Mouse (Mus musculus) limb, embryonic 14.5 days (tissue): Measurements from ENCODE around the gene Tubgcp4. TPM values are rescaled to one million over a fixed set of nuclear protein-coding genes. Genes with fewer than 3 reads are reported as not detected.

Source experiments
- ATAC-seq: fragments of 200-750 bp; cut with Nextera tagmentation; 2 replicates; pipeline ENCODE4 v1.8.0; 2017; ENCODE audit warnings: low read depth, moderate number of reproducible peaks, moderate TSS enrichment; ENCODE audit not compliant: low FRiP score
- DNase-seq: peaks from one replicate; pipeline ENCODE4 v3.0.0-alpha.2; 2015; ENCODE audit warnings: low spot score
- H3K27ac ChIP-seq: fragments of 300-500 bp; sonication (generic); replicated peaks from 2 replicates; pipeline ENCODE4 v1.5.1; 2014; ENCODE audit warnings: low read depth, mild to moderate bottlenecking, low read length, moderate library complexity, mixed read lengths
- H3K27me3 ChIP-seq: fragments of 300-500 bp; sonication (generic); 2 replicates; pipeline ENCODE4 v1.6.1; 2014; ENCODE audit warnings: low read length, mixed read lengths; ENCODE audit not compliant: control insufficient read depth, insufficient read depth
- H3K36me3 ChIP-seq: fragments of 300-500 bp; sonication (generic); 2 replicates; pipeline ENCODE4 v1.6.1; 2014; ENCODE audit warnings: mild to moderate bottlenecking, low read length, moderate library complexity, mixed read lengths; ENCODE audit not compliant: control insufficient read depth, insufficient read depth
- H3K4me1 ChIP-seq: fragments of 300-500 bp; sonication (generic); 2 replicates; pipeline ENCODE4 v1.6.1; 2014; ENCODE audit warnings: antibody characterized with exemption, low read length, mixed read lengths; ENCODE audit not compliant: control insufficient read depth, insufficient read depth
- H3K4me2 ChIP-seq: fragments of 300-500 bp; sonication (generic); replicated peaks from 2 replicates; pipeline ENCODE4 v1.6.1; 2014; ENCODE audit warnings: low read depth, mild to moderate bottlenecking, low read length, moderate library complexity; ENCODE audit not compliant: severe bottlenecking
- H3K4me3 ChIP-seq: fragments of 300-500 bp; sonication (generic); replicated peaks from 2 replicates; pipeline ENCODE4 v1.5.1; 2014; ENCODE audit warnings: low read length
- H3K9ac ChIP-seq: fragments of 300-500 bp; sonication (generic); 2 replicates; pipeline ENCODE4 v1.6.1; 2014; ENCODE audit warnings: mild to moderate bottlenecking, low read depth, low read length, moderate library complexity; ENCODE audit not compliant: severe bottlenecking
- H3K9me3 ChIP-seq: fragments of 300-500 bp; sonication (generic); 2 replicates; pipeline ENCODE4 v1.6.1; 2016; ENCODE audit warnings: low read length; ENCODE audit not compliant: control insufficient read depth
- POLR2A ChIP-seq: fragments of 200-500 bp; IDR thresholded peaks from 2 replicates; pipeline ENCODE4 v1.8.0; 2012; ENCODE audit warnings: inconsistent platforms, mild to moderate bottlenecking, moderate library complexity, borderline replicate concordance; ENCODE audit not compliant: insufficient read depth, insufficient read length; ENCODE audit errors: extremely low read depth
- WGBS: fragments of 180-500 bp; shearing (Covaris S2); extraction: QIAGEN DNeasy Blood & Tissue Kit; methylation state at CpG from one replicate; pipeline ENCODE4 v1.1.7; 2014; 5-methylcytosine and 5-hydroxymethylcytosine counted together
- polyA plus RNA-seq, 2 experiments: library from polyadenylated mRNA; depleted of rRNA in 1 of 2; stranded (reverse) in 1 of 2; unstranded in 1 of 2; fragments of >200 nt; fragmentation: Nextera tagmentation in 1 of 2; extraction: Ambion mirVana in 1 of 2; gene quantifications; 2 replicates each; pipeline versions ENCODE4 v1.2.1 to v1.2.3; 2012 to 2014

Tubgcp4 gene
- polyA plus RNA-seq, 2 experiments: 47.9 to 53.6 TPM

DNA sequence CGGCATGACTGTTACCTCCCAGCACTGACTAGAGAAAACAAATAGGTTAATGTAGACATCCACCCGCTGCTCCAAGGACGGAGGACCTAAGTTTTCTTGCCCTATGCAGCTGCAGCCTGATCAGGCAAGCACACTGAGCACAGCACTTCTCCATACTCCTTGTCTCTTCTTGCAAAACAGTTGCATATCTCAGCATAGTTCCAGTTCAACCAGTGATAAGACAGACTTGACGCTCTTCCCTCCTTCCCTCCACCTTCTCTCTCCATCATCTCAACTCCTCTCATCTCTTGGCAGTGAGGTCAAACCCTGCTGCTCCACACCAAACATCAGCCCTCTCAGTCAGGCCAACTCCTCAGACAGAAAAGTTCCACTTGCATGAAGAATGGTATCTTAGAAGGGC lies 57.7 kb downstream of the Tubgcp4 start:
- Histone ChIP-seq H3K4me1 (no peaks in the 10 kb centered on the region), H3K4me3 (no peak overlapping the region), H3K9ac (no peak overlapping the region), H3K4me2 (no peak overlapping the region), H3K9me3 (no peaks in the 10 kb centered on the region), H3K27ac (no peak overlapping the region), H3K27me3 (no peaks in the 10 kb centered on the region), H3K36me3 (peaks cover 89% of the 10 kb centered on the region)
- no peak for DNase-seq
- no peak for TF ChIP-seq POLR2A
- 95% methylated on average over 4 of the region's 4 CpGs for WGBS
- ATAC-seq: no peak

DNA sequence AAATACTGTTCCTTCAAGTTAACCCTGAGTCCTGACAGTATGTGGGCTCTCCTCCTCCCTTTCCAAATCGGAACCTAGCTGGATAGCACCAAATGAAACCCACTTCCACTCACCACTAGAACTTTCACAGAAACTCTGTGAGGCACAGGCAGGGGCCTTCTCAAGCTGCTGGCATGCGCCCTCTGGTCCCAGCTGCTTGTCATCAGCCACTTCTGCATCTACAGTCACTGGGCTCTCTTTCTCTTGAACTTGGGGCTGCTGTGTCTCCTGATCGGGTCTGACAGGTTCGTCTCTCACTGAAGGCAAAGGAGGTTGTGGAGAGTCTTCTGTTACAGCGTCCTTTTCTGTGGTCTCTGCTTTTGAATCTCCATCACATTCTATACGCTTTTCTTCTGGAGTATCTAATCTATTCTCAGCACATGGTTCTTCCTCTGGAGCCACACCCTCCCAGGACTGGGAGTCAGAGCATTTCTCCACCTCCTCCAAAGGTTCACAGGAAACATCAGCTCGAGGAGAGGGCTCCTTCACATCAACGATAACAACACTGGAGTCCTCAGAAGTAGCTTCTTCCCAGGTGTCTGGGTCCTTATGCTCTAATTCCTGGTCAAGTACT lies 65.1 kb downstream of the Tubgcp4 start:
- Histone ChIP-seq H3K9me3 (no peaks in the 10 kb centered on the region), H3K4me3 (no peak overlapping the region), H3K4me2 (no peak overlapping the region), H3K4me1 (no peaks in the 10 kb centered on the region), H3K27ac (no peak overlapping the region), H3K36me3 (peaks cover 81% of the 10 kb centered on the region), H3K27me3 (no peaks in the 10 kb centered on the region), H3K9ac (no peak overlapping the region)
- TF ChIP-seq POLR2A: no peak
- 91% methylated on average over 8 of the region's 8 CpGs for WGBS
- DNase-seq (no peak), ATAC-seq (no peak)

DNA sequence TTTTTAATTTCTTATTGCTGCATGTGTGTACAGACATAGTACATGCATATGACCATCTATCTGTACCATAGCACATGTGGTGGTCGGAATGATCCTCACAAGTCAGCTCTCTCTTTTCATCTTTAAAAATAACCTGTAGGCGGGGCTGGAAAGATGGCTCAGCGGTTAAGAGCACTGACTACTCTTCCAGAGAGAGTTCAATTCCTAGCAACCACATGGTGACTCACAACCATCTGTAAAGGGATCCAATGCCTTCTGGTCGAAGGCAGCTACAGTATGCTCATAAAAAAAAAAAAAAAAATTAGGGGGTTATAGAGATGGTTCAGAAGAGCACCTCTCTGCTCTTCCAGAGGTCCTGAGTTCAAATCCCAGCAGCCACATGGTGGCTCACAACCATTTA lies 69.0 kb downstream of the Tubgcp4 start:
- Histone ChIP-seq H3K27me3 (no peaks in the 10 kb centered on the region), H3K9me3 (no peaks in the 10 kb centered on the region), H3K4me1 (no peaks in the 10 kb centered on the region), H3K36me3 (peaks cover 78% of the 10 kb centered on the region), H3K4me3 (no peak overlapping the region), H3K27ac (no peak overlapping the region), H3K9ac (no peak overlapping the region), H3K4me2 (no peak overlapping the region)
- no peak for DNase-seq
- WGBS: 86% methylated on average over 4 of the region's 4 CpGs
- no peak for TF ChIP-seq POLR2A
- ATAC-seq: no peak

GRCm38 (mm10) chr2:121244099-121244498 lies 73.6 kb downstream of the Tubgcp4 start:
- TF ChIP-seq POLR2A: no peak
- peaks cover 85% of the 10 kb centered on the region for H3K36me3 ChIP-seq

More at GRCm38 (mm10) chr2:121244099-121244498, 73.6 kb downstream of the Tubgcp4 start:
- H3K9ac ChIP-seq: no peak overlapping the region
- WGBS: 92% methylated on average over 5 of the region's 5 CpGs
- H3K4me2 ChIP-seq: no peak overlapping the region
- H3K27me3 ChIP-seq: no peaks in the 10 kb centered on the region
- H3K4me1 ChIP-seq: no peaks in the 10 kb centered on the region
- H3K27ac ChIP-seq: no peak overlapping the region
- DNase-seq (no peak), ATAC-seq (no peak)
- H3K9me3 ChIP-seq: no peaks in the 10 kb centered on the region
- H3K4me3 ChIP-seq: no peak overlapping the region

Other genes with a start within 250 kb of the Tubgcp4 start
- 16.8 and 29.9 TPM in 2 replicates for gene Ubr1, start 199.9 kb upstream of the Tubgcp4 start, polyA plus RNA-seq (2012; rRNA removed)
- 22.3 and 22.6 TPM in 2 replicates for gene Ubr1, start 199.9 kb upstream of the Tubgcp4 start, polyA plus RNA-seq (2014; fragmentation: Nextera tagmentation; extraction: Ambion mirVana)
- 2.9 and 3.0 TPM in 2 replicates for gene Tmem62, start 193.6 kb upstream of the Tubgcp4 start, polyA plus RNA-seq (2012; rRNA removed)
- 1.4 and 1.5 TPM in 2 replicates for gene Tmem62, start 193.6 kb upstream of the Tubgcp4 start, polyA plus RNA-seq (2014; fragmentation: Nextera tagmentation; extraction: Ambion mirVana)
- 36.9 and 39.9 TPM in 2 replicates for gene Ccndbp1, start 162.3 kb upstream of the Tubgcp4 start, polyA plus RNA-seq (2012; rRNA removed)
- 40.2 and 40.7 TPM in 2 replicates for gene Ccndbp1, start 162.3 kb upstream of the Tubgcp4 start, polyA plus RNA-seq (2014; fragmentation: Nextera tagmentation; extraction: Ambion mirVana)
- 0.38 and 0.77 TPM in 2 replicates for gene Epb42, start 133.6 kb upstream of the Tubgcp4 start, polyA plus RNA-seq (2012; rRNA removed)
- gene Epb42, start 133.6 kb upstream of the Tubgcp4 start, polyA plus RNA-seq (2014; fragmentation: Nextera tagmentation; extraction: Ambion mirVana): 0.98 TPM in 1 of 2 replicates, not detected in the other
- gene Tgm5, start 84.8 kb upstream of the Tubgcp4 start, polyA plus RNA-seq (2012; rRNA removed): 0.08 and 0.10 TPM in 2 replicates
- gene Tgm5, start 84.8 kb upstream of the Tubgcp4 start, polyA plus RNA-seq (2014; fragmentation: Nextera tagmentation; extraction: Ambion mirVana): not detected in 2 replicates
- 0.05 and 0.06 TPM in 2 replicates for gene Tgm7, start 60.9 kb upstream of the Tubgcp4 start, polyA plus RNA-seq (2012; rRNA removed)
- not detected in 2 replicates for gene Tgm7, start 60.9 kb upstream of the Tubgcp4 start, polyA plus RNA-seq (2014; fragmentation: Nextera tagmentation; extraction: Ambion mirVana)
- gene Adal, start 30.2 kb upstream of the Tubgcp4 start, polyA plus RNA-seq (2012; rRNA removed): 15.0 and 16.8 TPM in 2 replicates
- gene Adal, start 30.2 kb upstream of the Tubgcp4 start, polyA plus RNA-seq (2014; fragmentation: Nextera tagmentation; extraction: Ambion mirVana): 17.8 and 19.5 TPM in 2 replicates
- 9.4 and 10.3 TPM in 2 replicates for gene Lcmt2, start 30.0 kb upstream of the Tubgcp4 start, polyA plus RNA-seq (2012; rRNA removed)
- 19.9 and 21.3 TPM in 2 replicates for gene Lcmt2, start 30.0 kb upstream of the Tubgcp4 start, polyA plus RNA-seq (2014; fragmentation: Nextera tagmentation; extraction: Ambion mirVana)
- 6.8 and 7.2 TPM in 2 replicates for gene Zscan29, start 471 bp downstream of the Tubgcp4 start, polyA plus RNA-seq (2012; rRNA removed)
- gene Zscan29, start 471 bp downstream of the Tubgcp4 start, polyA plus RNA-seq (2014; fragmentation: Nextera tagmentation; extraction: Ambion mirVana): 9.2 and 10.2 TPM in 2 replicates
- gene Trp53bp1, start 100.8 kb downstream of the Tubgcp4 start, polyA plus RNA-seq (2012; rRNA removed): 67.7 and 75.6 TPM in 2 replicates
- gene Trp53bp1, start 100.8 kb downstream of the Tubgcp4 start, polyA plus RNA-seq (2014; fragmentation: Nextera tagmentation; extraction: Ambion mirVana): 51.2 and 67.2 TPM in 2 replicates
- gene Map1a, start 118.9 kb downstream of the Tubgcp4 start, polyA plus RNA-seq (2012; rRNA removed): 7.1 and 7.6 TPM in 2 replicates
- 7.8 and 9.3 TPM in 2 replicates for gene Map1a, start 118.9 kb downstream of the Tubgcp4 start, polyA plus RNA-seq (2014; fragmentation: Nextera tagmentation; extraction: Ambion mirVana)
- 12.4 and 13.0 TPM in 2 replicates for gene Ppip5k1, start 184.7 kb downstream of the Tubgcp4 start, polyA plus RNA-seq (2012; rRNA removed)
- gene Ppip5k1, start 184.7 kb downstream of the Tubgcp4 start, polyA plus RNA-seq (2014; fragmentation: Nextera tagmentation; extraction: Ambion mirVana): 7.6 and 10.3 TPM in 2 replicates
- 5.4 and 7.1 TPM in 2 replicates for gene Ckmt1, start 187.1 kb downstream of the Tubgcp4 start, polyA plus RNA-seq (2012; rRNA removed)
- 12.0 and 20.1 TPM in 2 replicates for gene Ckmt1, start 187.1 kb downstream of the Tubgcp4 start, polyA plus RNA-seq (2014; fragmentation: Nextera tagmentation; extraction: Ambion mirVana)
- 0.01 TPM in 2 replicates for gene Strc, start 216.5 kb downstream of the Tubgcp4 start, polyA plus RNA-seq (2012; rRNA removed)
- gene Strc, start 216.5 kb downstream of the Tubgcp4 start, polyA plus RNA-seq (2014; fragmentation: Nextera tagmentation; extraction: Ambion mirVana): not detected in 2 replicates
- 395 and 416 TPM in 2 replicates for gene Pdia3, start 243.1 kb downstream of the Tubgcp4 start, polyA plus RNA-seq (2012; rRNA removed)
- 523 and 526 TPM in 2 replicates for gene Pdia3, start 243.1 kb downstream of the Tubgcp4 start, polyA plus RNA-seq (2014; fragmentation: Nextera tagmentation; extraction: Ambion mirVana)
- gene Catsper2, start 243.1 kb downstream of the Tubgcp4 start, polyA plus RNA-seq (2012; rRNA removed): 4.1 and 4.8 TPM in 2 replicates
- gene Catsper2, start 243.1 kb downstream of the Tubgcp4 start, polyA plus RNA-seq (2014; fragmentation: Nextera tagmentation; extraction: Ambion mirVana): 1.7 and 2.9 TPM in 2 replicates